Mouse (Mus musculus) limb, embryonic 10.5 days (tissue): ENCODE measurements at regions not wholly inside any gene's neighbourhood (a gene's known extent, or its start where the extent isn't known, plus 50 kb on each side); places are given as distances from the start of the nearest gene placed in this dataset.

Experiments used
- DNase-seq: peaks from one replicate; pipeline ENCODE4 v3.0.0-alpha.2; 2017; ENCODE audit warnings: low spot score
- H3K27ac ChIP-seq: fragments of 300-500 bp; sonication (generic); 2 replicates; pipeline ENCODE4 v1.5.1; 2016; ENCODE audit warnings: mild to moderate bottlenecking
- H3K27me3 ChIP-seq: fragments of 300-500 bp; sonication (generic); 2 replicates; pipeline ENCODE4 v1.6.1; 2016; ENCODE audit warnings: low read depth, mild to moderate bottlenecking; ENCODE audit not compliant: poor library complexity, severe bottlenecking
- H3K36me3 ChIP-seq: fragments of 300-500 bp; sonication (generic); 2 replicates; pipeline ENCODE4 v1.6.1; 2016; ENCODE audit warnings: mild to moderate bottlenecking, moderate library complexity
- H3K4me1 ChIP-seq: fragments of 300-500 bp; sonication (generic); 2 replicates; pipeline ENCODE4 v1.6.1; 2016
- H3K4me3 ChIP-seq: fragments of 300-500 bp; sonication (generic); 2 replicates; pipeline ENCODE4 v1.5.1; 2016; ENCODE audit warnings: mild to moderate bottlenecking, moderate library complexity
- H3K9me3 ChIP-seq: fragments of 300-500 bp; sonication (generic); replicated peaks from 2 replicates; pipeline ENCODE4 v1.6.1; 2016; ENCODE audit warnings: mild to moderate bottlenecking
- WGBS: fragments of 180-500 bp; shearing (Covaris S2); methylation state at CpG from one replicate; pipeline ENCODE4 v1.1.7; 2016; 5-methylcytosine and 5-hydroxymethylcytosine counted together

GRCm38 (mm10) chr3:65478215-65478614 lies 50.0 kb upstream of the Tiparp start:
- Histone ChIP-seq H3K36me3 (no peaks in the 10 kb centered on the region), H3K4me1 (no peaks in the 10 kb centered on the region), H3K4me3 (no peak overlapping the region), H3K27ac (no peak overlapping the region), H3K9me3 (no peaks in the 10 kb centered on the region), H3K27me3 (no peaks in the 10 kb centered on the region)
- no peak for DNase-seq
- WGBS, result 92% methylated on average over 6 of the region's 6 CpGs

- H3K36me3 ChIP-seq, result no peaks in the 10 kb centered on the region
- WGBS, result 82% methylated on average over 4 of the region's 4 CpGs
- no peaks in the 10 kb centered on the region for H3K9me3 ChIP-seq
- H3K4me1 ChIP-seq, result no peaks in the 10 kb centered on the region
- H3K27me3 ChIP-seq, result no peaks in the 10 kb centered on the region
- no peak overlapping the region for H3K4me3 ChIP-seq
- no peak overlapping the region for H3K27ac ChIP-seq
- no peak for DNase-seq
Measured at GRCm38 (mm10) chr3:65477111-65477510, 51.1 kb upstream of the Tiparp start.

DNA sequence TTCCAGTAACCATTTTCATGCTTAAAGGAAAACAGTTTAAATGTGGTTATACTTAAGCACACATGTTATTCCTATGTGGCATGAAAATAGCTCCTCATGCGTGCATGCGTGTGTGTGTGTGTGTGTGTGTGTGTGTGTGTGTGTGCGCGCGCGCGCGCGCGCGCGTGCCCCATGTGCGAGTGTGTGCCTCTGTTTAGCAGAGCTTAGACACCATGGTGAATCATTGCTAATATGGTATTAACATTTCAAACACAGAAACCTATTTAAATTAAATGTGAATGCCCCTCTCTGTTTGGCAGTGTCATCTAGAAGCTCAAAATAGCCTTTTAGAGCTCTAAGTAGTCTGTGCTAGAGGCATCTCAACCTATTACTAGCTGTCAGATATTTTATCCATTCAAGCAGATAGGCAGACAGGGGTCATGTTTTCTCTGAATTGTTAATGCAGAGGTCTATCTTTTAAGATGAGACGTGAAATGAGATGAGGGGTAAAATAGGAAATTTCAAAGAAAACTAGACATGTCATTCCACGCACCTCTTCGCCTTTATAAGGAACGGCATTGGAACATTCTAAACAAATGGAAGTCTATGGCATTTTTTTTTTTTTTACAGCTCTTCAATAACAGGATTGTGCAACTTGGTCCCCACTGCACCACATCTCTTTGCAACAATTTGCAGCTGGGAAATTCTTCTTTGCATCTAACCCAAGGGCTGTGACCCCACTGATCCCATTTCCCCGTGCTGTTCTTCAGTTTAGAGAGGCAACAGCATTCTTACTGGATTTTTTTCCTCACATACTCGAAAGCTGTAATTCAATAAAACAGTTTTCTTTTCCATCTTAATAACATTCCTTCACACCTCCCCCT lies 51.9 kb upstream of the Tiparp start:
- 93% methylated on average over 19 of the region's 19 CpGs for WGBS
- no peak overlapping the region for H3K4me3 ChIP-seq
- no peaks in the 10 kb centered on the region for H3K4me1 ChIP-seq
- no peaks in the 10 kb centered on the region for H3K36me3 ChIP-seq
- no peak overlapping the region for H3K27ac ChIP-seq
- H3K27me3 ChIP-seq, result no peaks in the 10 kb centered on the region
- H3K9me3 ChIP-seq, result no peaks in the 10 kb centered on the region
- DNase-seq, result no peak

DNA sequence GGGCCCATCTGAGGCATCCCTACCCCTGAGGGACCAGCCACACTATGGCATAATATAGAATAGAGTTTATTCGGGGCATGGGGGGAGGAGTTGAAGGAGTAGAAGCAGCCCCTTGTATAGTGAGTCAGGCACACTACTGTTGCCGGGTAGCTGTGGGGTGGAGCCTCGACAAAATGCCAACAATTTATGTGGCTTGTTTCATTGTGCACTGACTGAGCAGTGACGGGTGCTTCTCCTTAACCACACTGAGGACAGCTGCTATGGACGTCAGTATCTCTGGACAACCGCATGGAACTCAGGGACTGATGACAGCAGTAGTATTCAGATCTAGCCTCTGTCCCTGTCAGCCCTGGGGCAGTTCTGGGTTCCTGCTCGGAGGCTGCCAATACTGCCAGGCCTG lies 53.6 kb upstream of the Tiparp start:
- Histone ChIP-seq H3K36me3 (no peaks in the 10 kb centered on the region), H3K4me3 (no peak overlapping the region), H3K4me1 (no peaks in the 10 kb centered on the region), H3K9me3 (no peaks in the 10 kb centered on the region), H3K27ac (no peak overlapping the region), H3K27me3 (no peaks in the 10 kb centered on the region)
- 79% methylated on average over 7 of the region's 7 CpGs for WGBS
- no peak for DNase-seq

DNA sequence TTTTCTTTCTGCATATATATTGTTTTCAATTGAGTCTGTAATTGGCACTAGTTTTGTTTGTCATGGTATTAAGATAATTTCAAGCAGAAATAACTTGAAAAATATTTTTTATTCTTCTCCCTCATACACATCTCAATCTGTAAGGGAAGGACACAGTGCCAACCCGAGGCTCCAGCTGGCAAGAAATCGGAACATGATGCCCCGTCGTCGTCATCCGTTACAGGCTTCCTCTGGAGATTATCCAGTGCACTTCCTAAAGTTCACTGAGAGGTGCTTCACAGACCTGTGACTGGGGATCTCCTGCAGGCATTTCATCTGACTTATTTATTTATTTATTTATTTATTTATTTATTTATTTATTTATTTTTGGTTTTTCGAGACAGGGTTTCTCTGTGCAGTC lies 56.4 kb upstream of the Tiparp start:
- Histone ChIP-seq H3K27me3 (no peaks in the 10 kb centered on the region), H3K27ac (no peak overlapping the region), H3K9me3 (no peaks in the 10 kb centered on the region), H3K36me3 (no peaks in the 10 kb centered on the region), H3K4me1 (no peaks in the 10 kb centered on the region), H3K4me3 (no peak overlapping the region)
- WGBS, result 94% methylated on average over 7 of the region's 7 CpGs
- DNase-seq, result no peak

GRCm38 (mm10) chr3:65469207-65469606 lies 59.0 kb upstream of the Tiparp start:
- Histone ChIP-seq H3K4me1 (no peaks in the 10 kb centered on the region), H3K9me3 (no peaks in the 10 kb centered on the region), H3K36me3 (no peaks in the 10 kb centered on the region), H3K27ac (no peak overlapping the region), H3K27me3 (no peaks in the 10 kb centered on the region), H3K4me3 (no peak overlapping the region)
- 89% methylated on average over 4 of the region's 4 CpGs for WGBS
- DNase-seq, result no peak

- Histone ChIP-seq H3K4me1 (no peaks in the 10 kb centered on the region), H3K27me3 (no peaks in the 10 kb centered on the region), H3K27ac (no peak overlapping the region), H3K36me3 (no peaks in the 10 kb centered on the region), H3K9me3 (no peaks in the 10 kb centered on the region), H3K4me3 (no peak overlapping the region)
- no peak for DNase-seq
- WGBS, result 44% methylated on average over 5 of the region's 5 CpGs
Measured at GRCm38 (mm10) chr3:65464769-65465168, 63.4 kb upstream of the Tiparp start.

DNA sequence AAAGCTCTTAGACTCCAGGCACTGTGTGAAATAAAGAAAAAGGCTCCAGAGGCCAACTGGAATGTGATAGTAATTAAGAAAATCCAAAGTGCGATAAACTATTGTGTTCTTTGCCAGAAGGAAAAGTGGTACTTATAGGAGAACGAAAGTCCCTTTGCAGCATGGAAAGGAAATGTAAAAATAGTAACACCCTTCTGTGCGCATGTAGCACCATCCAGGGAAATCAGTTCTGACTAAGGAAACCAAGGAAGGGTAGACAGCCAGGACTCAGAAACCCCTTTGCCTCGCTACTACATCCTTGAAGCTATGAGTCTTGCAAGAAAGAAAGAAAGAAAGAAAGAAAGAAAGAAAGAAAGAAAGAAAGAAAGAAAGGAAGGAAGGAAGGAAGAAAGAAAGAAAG lies 67.3 kb upstream of the Tiparp start:
- 84% methylated on average over 4 of the region's 4 CpGs for WGBS
- no peak for DNase-seq
- Histone ChIP-seq H3K4me1 (peaks cover 3% of the 10 kb centered on the region), H3K27ac (no peak overlapping the region), H3K27me3 (no peaks in the 10 kb centered on the region), H3K9me3 (no peaks in the 10 kb centered on the region), H3K4me3 (no peak overlapping the region), H3K36me3 (no peaks in the 10 kb centered on the region)

DNA sequence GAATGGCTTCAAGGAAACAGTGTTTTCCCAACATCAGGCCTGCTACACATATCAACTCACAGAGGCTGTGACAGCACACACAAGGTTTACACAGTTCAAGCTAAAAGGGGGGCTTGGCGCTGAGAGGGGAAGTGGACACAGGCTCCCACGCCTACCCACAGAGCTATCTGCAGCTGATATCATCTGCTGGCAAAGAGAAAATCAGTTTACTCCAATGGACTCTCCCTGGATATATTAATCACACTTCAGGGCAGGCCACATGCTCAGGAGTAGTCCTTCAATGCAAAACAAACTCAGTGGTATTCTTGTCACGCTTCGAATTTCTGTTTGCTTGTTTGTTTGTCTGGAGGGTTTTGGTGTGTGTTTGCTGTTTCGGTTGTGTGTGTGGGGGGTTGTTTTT lies 67.3 kb upstream of the Ssr3 start:
- H3K9me3 ChIP-seq, result no peaks in the 10 kb centered on the region
- WGBS, result 89% methylated on average over 5 of the region's 5 CpGs
- no peak for DNase-seq
- H3K27ac ChIP-seq, result no peak overlapping the region
- peaks cover 12% of the 10 kb centered on the region for H3K4me1 ChIP-seq
- no peaks in the 10 kb centered on the region for H3K27me3 ChIP-seq
- no peaks in the 10 kb centered on the region for H3K36me3 ChIP-seq
- no peak overlapping the region for H3K4me3 ChIP-seq

DNA sequence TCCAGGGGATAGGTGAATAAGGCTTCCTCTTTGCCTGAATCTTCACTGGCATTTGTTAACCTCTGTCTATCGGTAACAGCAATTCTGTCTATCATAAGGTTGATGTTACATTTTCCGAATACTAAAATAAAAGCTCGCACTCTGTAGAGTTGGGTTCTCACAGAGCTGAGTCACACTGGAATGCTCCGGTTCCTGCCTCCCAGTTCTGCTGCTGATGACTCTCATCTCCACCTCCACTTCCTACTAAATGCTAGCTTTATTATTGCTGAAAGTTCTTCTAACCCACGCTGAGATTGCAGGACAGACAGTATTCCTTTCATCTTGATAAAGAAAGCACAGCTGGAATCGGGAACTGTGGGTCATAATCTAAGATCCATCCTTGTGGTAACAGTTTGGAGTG lies 65.5 kb upstream of the Ssr3 start:
- Histone ChIP-seq H3K27me3 (no peaks in the 10 kb centered on the region), H3K27ac (no peak overlapping the region), H3K4me1 (peaks cover 12% of the 10 kb centered on the region), H3K4me3 (no peak overlapping the region), H3K36me3 (no peaks in the 10 kb centered on the region), H3K9me3 (no peaks in the 10 kb centered on the region)
- WGBS, result 61% methylated on average over 6 of the region's 6 CpGs
- DNase-seq, result no peak

- H3K4me1 ChIP-seq, result peaks cover 12% of the 10 kb centered on the region
- H3K27ac ChIP-seq, result peak overlapping the region; percentile 78
- no peaks in the 10 kb centered on the region for H3K9me3 ChIP-seq
- no peaks in the 10 kb centered on the region for H3K36me3 ChIP-seq
- H3K4me3 ChIP-seq, result no peak overlapping the region
- no peaks in the 10 kb centered on the region for H3K27me3 ChIP-seq
- peak; percentile 47 for DNase-seq
- 44% methylated on average over 14 of the region's 14 CpGs for WGBS
Measured at GRCm38 (mm10) chr3:65455597-65456284, 63.3 kb upstream of the Ssr3 start.

DNA sequence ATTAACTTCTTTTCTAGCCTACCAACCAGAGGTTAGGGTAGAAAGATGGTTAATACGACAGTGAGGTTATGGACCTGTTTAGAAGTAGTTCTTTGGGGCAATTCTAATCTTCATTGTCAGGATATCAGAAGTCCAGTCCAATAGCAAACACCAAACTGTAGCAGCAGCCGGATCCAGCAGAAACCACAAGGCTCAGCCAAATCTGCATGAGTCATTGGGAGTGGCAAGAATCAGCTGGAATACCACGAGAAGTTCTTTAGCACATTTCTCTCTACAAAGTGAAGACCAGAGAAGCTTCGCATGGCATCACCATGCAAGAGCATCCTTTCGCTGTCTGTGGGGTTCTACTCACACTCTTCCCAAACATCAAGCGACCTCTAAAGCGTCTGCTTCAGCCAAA lies 61.9 kb upstream of the Ssr3 start:
- Histone ChIP-seq H3K27me3 (no peaks in the 10 kb centered on the region), H3K4me1 (peaks cover 12% of the 10 kb centered on the region), H3K9me3 (no peaks in the 10 kb centered on the region), H3K4me3 (no peak overlapping the region), H3K36me3 (no peaks in the 10 kb centered on the region), H3K27ac (no peak overlapping the region)
- 94% methylated on average over 7 of the region's 7 CpGs for WGBS
- no peak for DNase-seq

DNA sequence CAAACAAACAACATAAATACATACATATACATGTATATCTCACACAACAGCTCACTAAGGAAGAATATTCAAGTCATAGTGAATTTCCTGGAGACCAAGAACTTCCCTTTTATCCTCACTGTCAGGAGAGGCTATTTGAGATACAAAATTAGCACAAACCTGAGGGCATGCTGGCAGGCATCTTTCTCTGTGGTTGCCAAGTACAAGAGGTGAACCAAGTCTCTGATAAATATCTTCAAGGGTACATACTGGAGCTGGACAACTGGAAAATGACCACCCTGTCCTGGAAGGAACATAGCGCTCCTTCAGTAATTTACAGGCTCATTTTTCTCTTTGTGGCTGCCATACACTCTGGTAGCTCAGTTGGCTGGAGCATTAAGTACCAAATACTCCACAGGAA lies 56.8 kb upstream of the Ssr3 start:
- WGBS, result 95% methylated on average over 1 of the region's 1 CpGs
- Histone ChIP-seq H3K27me3 (no peaks in the 10 kb centered on the region), H3K9me3 (no peaks in the 10 kb centered on the region), H3K4me3 (no peak overlapping the region), H3K27ac (no peak overlapping the region), H3K36me3 (no peaks in the 10 kb centered on the region), H3K4me1 (no peaks in the 10 kb centered on the region)
- DNase-seq, result no peak
